Mouse (Mus musculus): ENCODE measurements at regions not wholly inside any gene's neighbourhood (a gene's known extent, or its start where the extent isn't known, plus 50 kb on each side); places are given as distances from the start of the nearest gene placed in this dataset.

- H3K27ac ChIP-seq: no peak overlapping the region
- peaks cover 10% of the 10 kb centered on the region; the same call in 1 of the 2 replicates for H3K9me3 ChIP-seq
- H3K27me3 ChIP-seq: no peaks in the 10 kb centered on the region
- H3K4me1 ChIP-seq: no peaks in the 10 kb centered on the region
- no peak for ATAC-seq (ENCODE audit: low FRiP score)
- H3K9ac ChIP-seq: no peak overlapping the region
- H3K4me3 ChIP-seq (replicated peaks): no peak overlapping the region
- no peak overlapping the region for H3K4me2 ChIP-seq
- no peaks in the 10 kb centered on the region for H3K36me3 ChIP-seq (replicated peaks)
Measured at GRCm38 (mm10) chr4:53970461-53970860, 144.6 kb downstream of the Tmem38b start.

DNA sequence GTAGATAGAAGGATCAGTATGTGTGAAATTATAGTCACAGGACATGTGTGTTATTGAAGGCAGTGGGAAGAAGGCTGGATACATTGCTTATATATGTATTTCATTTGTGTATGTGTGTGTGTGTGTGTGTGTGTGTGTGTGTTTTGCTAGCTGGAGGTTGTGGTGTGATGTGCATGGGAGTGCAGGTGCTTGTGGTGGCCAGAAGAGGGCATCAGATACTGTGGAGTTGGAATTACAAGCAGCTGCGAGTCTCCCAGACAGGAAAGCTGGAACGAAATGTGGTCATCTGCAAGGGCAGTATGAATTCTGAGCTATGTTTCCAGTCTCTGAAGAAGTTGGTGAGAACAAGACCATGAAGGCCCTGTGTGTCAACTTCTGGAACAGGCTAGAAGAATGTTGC, 145.1 kb downstream of the Tmem38b start:
- ATAC-seq (ENCODE audit: low FRiP score): no peak
- Histone ChIP-seq H3K4me3 (replicated peaks) (no peak overlapping the region), H3K4me2 (no peak overlapping the region), H3K27ac (no peak overlapping the region), H3K9ac (no peak overlapping the region), H3K9me3 (peaks cover 10% of the 10 kb centered on the region; the same call in 1 of the 2 replicates), H3K4me1 (no peaks in the 10 kb centered on the region), H3K36me3 (replicated peaks) (no peaks in the 10 kb centered on the region), H3K27me3 (no peaks in the 10 kb centered on the region)
- WGBS: 87% methylated on average over 2 of the region's 2 CpGs

DNA sequence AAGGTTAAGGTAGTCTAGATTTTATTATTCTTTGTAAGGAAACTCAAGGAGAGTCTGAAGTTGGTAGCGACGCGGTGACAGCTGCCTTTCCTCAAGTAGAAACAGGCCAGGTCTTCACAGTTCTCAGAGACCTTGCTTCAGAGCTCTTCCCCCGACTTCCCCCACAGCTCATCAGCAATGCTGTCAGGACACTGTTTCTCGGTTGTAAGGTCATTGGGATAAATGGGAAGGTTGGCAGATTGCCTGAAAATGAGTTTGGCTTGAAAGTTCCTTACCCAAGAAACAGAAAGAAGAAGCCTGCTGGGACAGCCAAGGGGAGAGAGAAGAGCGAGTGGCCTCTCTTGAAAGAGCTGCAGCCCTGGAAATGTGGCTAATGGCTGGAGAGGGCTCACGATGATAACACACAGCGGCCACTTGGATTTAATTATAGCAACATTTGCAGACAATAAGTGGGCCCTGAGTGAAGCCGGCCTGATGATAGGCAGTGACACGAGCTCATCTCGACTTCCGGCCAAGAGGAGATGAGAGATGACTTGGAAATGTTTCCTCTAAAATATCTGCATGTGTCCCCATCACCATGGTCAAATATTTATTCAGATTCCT, 150.3 kb downstream of the Tmem38b start:
- Histone ChIP-seq H3K27ac (no peak overlapping the region), H3K27me3 (no peaks in the 10 kb centered on the region), H3K4me1 (no peaks in the 10 kb centered on the region), H3K9ac (no peak overlapping the region), H3K9me3 (no peaks in the 10 kb centered on the region), H3K4me3 (replicated peaks) (no peak overlapping the region), H3K4me2 (no peak overlapping the region), H3K36me3 (replicated peaks) (no peaks in the 10 kb centered on the region)
- WGBS: 81% methylated on average over 12 of the region's 12 CpGs
- no peak for ATAC-seq (ENCODE audit: low FRiP score)

DNA sequence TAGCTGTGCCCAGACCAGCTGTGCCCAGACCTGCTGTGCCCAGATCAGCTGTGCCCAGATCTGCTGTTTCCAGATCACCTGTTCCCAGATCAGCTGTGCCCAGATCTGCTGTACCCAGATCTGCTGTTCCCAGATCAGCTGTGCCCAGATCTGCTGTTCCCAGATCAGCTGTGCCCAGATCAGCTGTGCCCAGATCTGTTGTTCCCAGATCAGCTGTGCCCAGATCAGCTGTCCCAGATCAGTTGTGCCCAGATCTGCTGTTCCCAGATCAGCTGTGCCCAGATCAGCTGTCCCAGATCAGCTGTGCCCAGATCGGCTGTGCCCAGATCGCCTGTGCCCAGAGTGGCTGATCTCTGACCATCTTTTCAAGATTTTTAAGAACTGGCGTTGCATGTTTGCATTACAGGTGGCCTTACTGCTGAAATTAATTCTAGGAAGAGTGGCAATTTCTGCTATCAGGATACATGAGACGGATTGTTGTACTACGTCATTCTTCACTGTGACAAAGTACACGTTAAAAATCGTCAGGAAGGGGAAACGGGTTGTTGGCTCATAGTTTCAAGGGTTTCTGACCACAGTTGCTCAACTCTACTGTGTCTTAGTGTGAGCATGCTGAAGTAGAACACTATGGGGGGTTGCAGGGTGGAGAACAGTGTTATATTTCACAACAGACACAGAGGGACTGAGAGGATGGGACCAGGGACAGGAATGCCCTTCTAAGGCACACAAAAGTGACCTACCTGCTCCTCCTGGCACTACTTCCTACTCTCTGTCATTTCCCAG, 160.9 kb downstream of the Tmem38b start:
- ATAC-seq (ENCODE audit: low FRiP score): no peak
- H3K4me3 ChIP-seq (replicated peaks): no peak overlapping the region
- 94% methylated on average over 8 of the region's 8 CpGs for WGBS
- H3K9ac ChIP-seq: no peak overlapping the region
- H3K27ac ChIP-seq: no peak overlapping the region
- no peaks in the 10 kb centered on the region for H3K9me3 ChIP-seq
- H3K4me2 ChIP-seq: no peak overlapping the region
- no peaks in the 10 kb centered on the region for H3K36me3 ChIP-seq (replicated peaks)
- H3K4me1 ChIP-seq: no peaks in the 10 kb centered on the region
- no peaks in the 10 kb centered on the region for H3K27me3 ChIP-seq

- Histone ChIP-seq H3K9me3 (no peaks in the 10 kb centered on the region), H3K9ac (no peak overlapping the region), H3K27me3 (no peaks in the 10 kb centered on the region), H3K36me3 (replicated peaks) (no peaks in the 10 kb centered on the region), H3K27ac (no peak overlapping the region), H3K4me3 (replicated peaks) (no peak overlapping the region), H3K4me1 (no peaks in the 10 kb centered on the region), H3K4me2 (no peak overlapping the region)
- 88% methylated on average over 11 of the region's 11 CpGs for WGBS
- ATAC-seq (ENCODE audit: low FRiP score): no peak
Measured at GRCm38 (mm10) chr4:53987536-53987935, 161.7 kb downstream of the Tmem38b start.

GRCm38 (mm10) chr4:54021069-54021829, 195.4 kb downstream of the Tmem38b start:
- no peaks in the 10 kb centered on the region for H3K9me3 ChIP-seq
- 6% methylated on average over 12 of the region's 12 CpGs for WGBS
- ATAC-seq (ENCODE audit: low FRiP score): peak; percentile 86
- H3K4me2 ChIP-seq: peak overlapping the region; percentile 24; the same call in 1 of the 2 replicates
- H3K4me1 ChIP-seq: peaks cover 20% of the 10 kb centered on the region
- no peak overlapping the region for H3K4me3 ChIP-seq (replicated peaks)
- H3K27me3 ChIP-seq: no peaks in the 10 kb centered on the region
- no peaks in the 10 kb centered on the region for H3K36me3 ChIP-seq (replicated peaks)
- peak overlapping the region; percentile 71 for H3K27ac ChIP-seq
- H3K9ac ChIP-seq: 0 out of 2 replicates have a peak overlapping the region, but pooled peaks have one; percentile 26

- Histone ChIP-seq H3K9me3 (no peaks in the 10 kb centered on the region), H3K4me2 (peak overlapping the region; percentile 24; the same call in 1 of the 2 replicates), H3K4me3 (replicated peaks) (no peak overlapping the region), H3K4me1 (peaks cover 20% of the 10 kb centered on the region), H3K27ac (peak overlapping the region; percentile 71), H3K27me3 (no peaks in the 10 kb centered on the region), H3K9ac (0 out of 2 replicates have a peak overlapping the region, but pooled peaks have one; percentile 26), H3K36me3 (replicated peaks) (no peaks in the 10 kb centered on the region)
- WGBS: 19% methylated on average over 6 of the region's 6 CpGs
- ATAC-seq (ENCODE audit: low FRiP score): peak; percentile 47; the same call in 1 of the 2 replicates
Measured at GRCm38 (mm10) chr4:54021861-54022385, 196.1 kb downstream of the Tmem38b start.

- no peak overlapping the region for H3K4me3 ChIP-seq (replicated peaks)
- no peaks in the 10 kb centered on the region for H3K9me3 ChIP-seq
- peaks cover 43% of the 10 kb centered on the region for H3K4me1 ChIP-seq
- ATAC-seq (ENCODE audit: low FRiP score): no peak
- H3K9ac ChIP-seq: no peak overlapping the region
- no peaks in the 10 kb centered on the region for H3K36me3 ChIP-seq (replicated peaks)
- no peaks in the 10 kb centered on the region for H3K27me3 ChIP-seq
- 79% methylated on average over 3 of the region's 3 CpGs for WGBS
- H3K4me2 ChIP-seq: no peak overlapping the region
- H3K27ac ChIP-seq: peak overlapping the region; percentile 65; the same call in 1 of the 2 replicates
Measured at GRCm38 (mm10) chr4:54026919-54027318, 201.1 kb downstream of the Tmem38b start.

DNA sequence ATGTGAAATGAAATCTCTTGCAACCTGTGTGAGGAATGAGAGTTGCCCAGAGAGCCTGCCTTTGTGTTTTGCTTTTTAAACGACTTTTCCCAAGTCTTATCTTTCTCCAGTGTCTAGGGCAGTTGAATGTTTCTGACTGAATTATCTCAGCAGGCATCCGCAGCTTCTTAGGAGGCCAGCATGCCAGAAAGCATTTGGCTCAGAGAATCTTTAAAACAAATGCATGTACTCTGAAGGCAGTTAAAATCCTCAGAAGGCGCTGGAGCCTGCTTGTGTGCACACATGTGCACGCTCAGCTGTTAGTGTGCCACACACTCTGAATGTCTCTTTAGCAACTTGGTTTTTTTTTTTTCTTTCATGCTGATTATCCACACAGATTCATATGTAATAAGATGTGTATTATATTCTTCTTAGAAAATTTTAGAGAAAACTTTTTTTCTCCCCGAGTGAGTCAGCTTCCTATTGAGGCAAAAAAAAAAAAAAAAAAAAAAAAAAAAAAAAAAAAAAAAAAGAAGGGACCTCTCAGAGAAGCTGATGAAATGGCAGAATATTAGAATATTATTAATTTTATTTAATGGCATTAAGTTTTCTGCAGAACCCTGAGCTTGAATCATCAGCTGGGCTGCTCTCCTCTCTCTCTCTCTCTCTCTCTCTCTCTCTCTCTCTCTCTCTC, 201.9 kb downstream of the Tmem38b start:
- WGBS: 13% methylated on average over 5 of the region's 5 CpGs

DNA sequence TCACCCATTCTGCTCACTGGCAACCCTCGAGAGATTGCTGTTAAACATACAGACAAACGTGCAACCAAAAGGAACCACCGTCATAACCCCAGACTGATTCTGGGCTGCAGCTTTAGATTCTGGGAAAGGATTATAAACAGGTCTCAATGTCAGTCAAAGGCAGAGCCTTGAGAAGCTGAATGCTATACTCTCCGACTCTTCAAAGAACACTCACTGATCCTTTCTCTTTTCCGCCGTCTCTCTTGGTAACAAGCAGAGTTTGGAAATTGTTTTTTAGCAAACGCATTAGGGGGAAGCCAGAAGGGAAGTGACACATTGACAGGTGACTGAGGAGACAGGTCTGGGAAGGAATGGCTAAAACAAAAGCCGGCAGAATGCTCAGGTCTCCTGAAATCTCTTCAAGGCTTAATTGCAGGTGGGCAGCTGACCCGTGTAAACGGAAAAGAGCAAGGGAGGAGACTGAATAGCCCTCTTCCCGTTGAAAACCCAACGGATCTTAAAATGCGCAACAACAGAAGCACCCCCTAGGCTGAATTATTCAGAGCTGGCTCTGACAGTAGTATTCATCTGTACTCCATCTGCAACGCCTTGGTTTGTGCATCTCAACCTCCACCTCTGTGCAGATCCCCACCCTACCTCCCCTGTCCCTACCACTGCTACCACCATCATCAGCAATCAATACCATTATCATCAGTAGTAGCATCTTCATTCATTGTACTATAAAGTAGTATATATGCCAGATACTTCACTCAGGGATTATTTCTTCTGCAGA, 219.6 kb downstream of the Tmem38b start:
- Histone ChIP-seq H3K9ac (no peak overlapping the region), H3K4me2 (no peak overlapping the region), H3K9me3 (no peaks in the 10 kb centered on the region), H3K36me3 (replicated peaks) (no peaks in the 10 kb centered on the region), H3K27ac (no peak overlapping the region), H3K4me3 (replicated peaks) (no peak overlapping the region), H3K4me1 (peaks cover 9% of the 10 kb centered on the region), H3K27me3 (no peaks in the 10 kb centered on the region)
- no peak for ATAC-seq (ENCODE audit: low FRiP score)
- WGBS: 24% methylated on average over 14 of the region's 14 CpGs

More for the DNA sequence above, 201.9 kb downstream of the Tmem38b start:
- Histone ChIP-seq H3K4me1 (peaks cover 45% of the 10 kb centered on the region), H3K36me3 (replicated peaks) (no peaks in the 10 kb centered on the region), H3K27ac (peak overlapping the region; percentile 82), H3K4me3 (replicated peaks) (no peak overlapping the region), H3K4me2 (no peak overlapping the region), H3K9me3 (no peaks in the 10 kb centered on the region), H3K27me3 (no peaks in the 10 kb centered on the region), H3K9ac (no peak overlapping the region)
- ATAC-seq (ENCODE audit: low FRiP score): no peak

GRCm38 (mm10) chr4:54064331-54064730, 238.5 kb downstream of the Tmem38b start:
- no peaks in the 10 kb centered on the region for H3K36me3 ChIP-seq (replicated peaks)
- ATAC-seq (ENCODE audit: low FRiP score): no peak
- H3K4me3 ChIP-seq (replicated peaks): no peak overlapping the region
- H3K27ac ChIP-seq: no peak overlapping the region
- no peaks in the 10 kb centered on the region for H3K4me1 ChIP-seq
- H3K9ac ChIP-seq: no peak overlapping the region
- WGBS: 88% methylated on average over 4 of the region's 4 CpGs
- H3K4me2 ChIP-seq: no peak overlapping the region
- H3K9me3 ChIP-seq: peaks cover 8% of the 10 kb centered on the region
- no peaks in the 10 kb centered on the region for H3K27me3 ChIP-seq
